Mouse (Mus musculus) layer of hippocampus, postnatal 36 days (tissue): ENCODE data around the gene Wdr63. TPM values are rescaled to one million over a fixed set of nuclear protein-coding genes. Genes with fewer than 3 reads are reported as not detected.

ENCODE experiments used
- DNase-seq, 2 experiments: peaks; one replicate each; pipeline ENCODE4 v3.0.0; 2022
- total RNA-seq, 2 experiments: library from RNA; stranded (reverse); gene quantifications; 2 replicates each; pipeline ENCODE4 v1.2.3; 2021

The Wdr63 gene
- total RNA-seq, 2 experiments from 2014 or later, result 0.60 to 0.99 TPM

- DNase-seq, result no peak
Measured at GRCm38 (mm10) chr3:146053082-146053814, 54.7 kb downstream of the Wdr63 start.

GRCm38 (mm10) chr3:146051277-146052007 lies 56.5 kb downstream of the Wdr63 start:
- DNase-seq, result peak in 1 of 2 experiments; percentile 23

- no peak for DNase-seq
Measured at GRCm38 (mm10) chr3:146049951-146050350, 58.0 kb downstream of the Wdr63 start.

GRCm38 (mm10) chr3:146047704-146048207 lies 60.2 kb downstream of the Wdr63 start:
- no peak for DNase-seq

GRCm38 (mm10) chr3:146046076-146046475 lies 61.9 kb downstream of the Wdr63 start:
- DNase-seq, result no peak

GRCm38 (mm10) chr3:146044977-146045376 lies 63.0 kb downstream of the Wdr63 start:
- DNase-seq, result no peak

- DNase-seq, result no peak
Measured at GRCm38 (mm10) chr3:146041382-146041781, 66.5 kb downstream of the Wdr63 start.

GRCm38 (mm10) chr3:146039132-146039903 lies 68.6 kb downstream of the Wdr63 start:
- DNase-seq, result no peak

- DNase-seq, result no peak
Measured at GRCm38 (mm10) chr3:146037906-146038305, 70.0 kb downstream of the Wdr63 start.

GRCm38 (mm10) chr3:146032976-146033375 lies 75.0 kb downstream of the Wdr63 start:
- no peak for DNase-seq

- DNase-seq, result no peak
Measured at GRCm38 (mm10) chr3:146030255-146030836, 77.6 kb downstream of the Wdr63 start.

GRCm38 (mm10) chr3:146029234-146029633 lies 78.7 kb downstream of the Wdr63 start:
- no peak for DNase-seq

- no peak for DNase-seq
Measured at GRCm38 (mm10) chr3:146028406-146028805, 79.5 kb downstream of the Wdr63 start.

- no peak for DNase-seq
Measured at GRCm38 (mm10) chr3:146027116-146027515, 80.8 kb downstream of the Wdr63 start.

GRCm38 (mm10) chr3:146025499-146025898 lies 82.4 kb downstream of the Wdr63 start:
- DNase-seq, result no peak

- no peak for DNase-seq
Measured at GRCm38 (mm10) chr3:146024746-146025145, 83.2 kb downstream of the Wdr63 start.

GRCm38 (mm10) chr3:146022232-146022631 lies 85.7 kb downstream of the Wdr63 start:
- no peak for DNase-seq

GRCm38 (mm10) chr3:146017521-146017920 lies 90.4 kb downstream of the Wdr63 start:
- no peak for DNase-seq

GRCm38 (mm10) chr3:146016979-146017378 lies 91.0 kb downstream of the Wdr63 start:
- DNase-seq, result no peak

GRCm38 (mm10) chr3:146014321-146014720 lies 93.6 kb downstream of the Wdr63 start:
- no peak for DNase-seq

- DNase-seq, result no peak
Measured at GRCm38 (mm10) chr3:146013490-146013889, 94.4 kb downstream of the Wdr63 start.

GRCm38 (mm10) chr3:146011544-146012218 lies 96.2 kb downstream of the Wdr63 start:
- no peak for DNase-seq
